Mouse (Mus musculus) myocyte (in vitro differentiated cells): ENCODE data around the gene Pigt.

Experiments used
- CEBPB ChIP-seq: IDR thresholded peaks from 2 replicates; pipeline ENCODE4 v1.6.1; 2011; ENCODE audit warnings: mild to moderate bottlenecking, moderate library complexity; ENCODE audit not compliant: poor library complexity, insufficient read depth, severe bottlenecking
- POLR2A ChIP-seq: IDR thresholded peaks from one replicate; pipeline ENCODE4 v1.6.1; 2011; ENCODE audit warnings: low read depth, mild to moderate bottlenecking, control low read depth, moderate library complexity; ENCODE audit not compliant: insufficient read length

- no peak for TF ChIP-seq POLR2A
- no peak for TF ChIP-seq CEBPB
These were observed 27.1 kb upstream of the Pigt start for GRCm38 (mm10) chr2:164470254-164470653.
